Mouse (Mus musculus) MEL (cell line): Measurements from ENCODE around the gene Usp25.

ENCODE experiments used
- CTCF ChIP-seq, 3 experiments: IDR thresholded peaks in 2 of 3; conservative IDR thresholded peaks in 1 of 3; 2 replicates each; pipeline ENCODE4 v1.5.1; 2011 to 2012; ENCODE audit warnings: low read length in 3 of 3, low read depth in 2 of 3, mild to moderate bottlenecking in 2 of 3, improper control_type of control experiment in 1 of 3, inconsistent platforms in 1 of 3, mixed read lengths in 1 of 3, moderate library complexity in 1 of 3; ENCODE audit not compliant: control insufficient read depth in 1 of 3, insufficient read depth in 1 of 3, poor library complexity in 1 of 3, severe bottlenecking in 1 of 3
- EP300 ChIP-seq, 2 experiments: IDR thresholded peaks; 2 replicates each; pipeline ENCODE4 v1.6.1; 2011; ENCODE audit warnings: improper control_type of control experiment in 2 of 2, low read length in 2 of 2, low read depth in 1 of 2, mild to moderate bottlenecking in 1 of 2
- MAX ChIP-seq: IDR thresholded peaks from 2 replicates; pipeline ENCODE4 v1.6.1; 2011; ENCODE audit warnings: low read length, improper control_type of control experiment
- POLR2A ChIP-seq, 2 experiments: IDR thresholded peaks; 2 replicates each; pipeline ENCODE4 v1.6.1; 2011 to 2012; ENCODE audit warnings: low read length in 2 of 2, mild to moderate bottlenecking in 2 of 2, control low read depth in 1 of 2, improper control_type of control experiment in 1 of 2, low read depth in 1 of 2, moderate library complexity in 1 of 2; ENCODE audit not compliant: control insufficient read depth in 1 of 2, insufficient read depth in 1 of 2, poor library complexity in 1 of 2
- POLR2AphosphoS5 ChIP-seq: IDR thresholded peaks from 2 replicates; pipeline ENCODE4 v1.6.1; 2012; ENCODE audit warnings: low read depth, borderline replicate concordance, mild to moderate bottlenecking, inconsistent platforms, low read length, moderate library complexity, mixed read lengths
- RCOR1 ChIP-seq: IDR thresholded peaks from 2 replicates; pipeline ENCODE4 v1.6.1; 2012; ENCODE audit warnings: low read depth, mild to moderate bottlenecking, inconsistent platforms, low read length, improper control_type of control experiment

- TF ChIP-seq POLR2A (IDR thresholded peaks at IDR 0.05; ENCODE audit: control insufficient read depth in 1 of 2, insufficient read depth in 1 of 2, low read depth in 1 of 2, low read length in 2 of 2, poor library complexity in 1 of 2) (no peak), MAX (no peak), CTCF (IDR thresholded peaks at IDR 0.05 in 2 of 3, conservative IDR thresholded peaks at IDR 0.05 in 1 of 3; ENCODE audit: control insufficient read depth in 1 of 3, insufficient read depth in 1 of 3, low read depth in 2 of 3, low read length in 3 of 3, poor library complexity in 1 of 3, severe bottlenecking in 1 of 3) (no peak), EP300 (IDR thresholded peaks at IDR 0.05; ENCODE audit: low read depth in 1 of 2, low read length in 2 of 2) (no peak), RCOR1 (no peak), POLR2AphosphoS5 (no peak)
Measured at GRCm38 (mm10) chr16:77084071-77084470, 70.6 kb downstream of the Usp25 start.
